Mouse (Mus musculus) neural tube, embryonic 12.5 days (tissue): ENCODE results near the gene St6galnac3. TPM values are rescaled to one million over a fixed set of nuclear protein-coding genes. Genes with fewer than 3 reads are reported as not detected.

Experiments used
- ATAC-seq: fragments of 200-750 bp; cut with Nextera tagmentation; 2 replicates; pipeline ENCODE4 v1.8.0; 2017; ENCODE audit warnings: low read depth, mild to moderate bottlenecking, moderate TSS enrichment, moderate library complexity; ENCODE audit not compliant: low FRiP score
- H3K27ac ChIP-seq: fragments of 300-500 bp; sonication (generic); 2 replicates; pipeline ENCODE4 v1.5.1; 2016
- H3K27me3 ChIP-seq: fragments of 300-500 bp; sonication (generic); replicated peaks from 2 replicates; pipeline ENCODE4 v1.6.1; 2016; ENCODE audit warnings: mild to moderate bottlenecking
- H3K36me3 ChIP-seq: fragments of 300-500 bp; sonication (generic); 2 replicates; pipeline ENCODE4 v1.6.1; 2016; ENCODE audit warnings: mild to moderate bottlenecking
- H3K4me1 ChIP-seq: fragments of 300-500 bp; sonication (generic); 2 replicates; pipeline ENCODE4 v1.6.1; 2016
- H3K4me2 ChIP-seq: fragments of 300-500 bp; sonication (generic); replicated peaks from 2 replicates; pipeline ENCODE4 v1.6.1; 2016; ENCODE audit warnings: mild to moderate bottlenecking
- H3K4me3 ChIP-seq: fragments of 300-500 bp; sonication (generic); 2 replicates; pipeline ENCODE4 v1.5.1; 2016
- H3K9ac ChIP-seq: fragments of 300-500 bp; sonication (generic); 2 replicates; pipeline ENCODE4 v1.6.1; 2016; ENCODE audit warnings: mild to moderate bottlenecking
- H3K9me3 ChIP-seq: fragments of 300-500 bp; sonication (generic); 2 replicates; pipeline ENCODE4 v1.6.1; 2016; ENCODE audit warnings: mild to moderate bottlenecking
- whole genome bisulfite sequencing: fragments of 180-500 bp; shearing (Covaris S2); methylation state at CpG from one replicate; pipeline ENCODE4 v1.1.7; 2016; 5-methylcytosine and 5-hydroxymethylcytosine counted together
- polyA plus RNA-seq: library from polyadenylated mRNA; unstranded; fragments of >200 nt; fragmentation: Nextera tagmentation; extraction: Ambion mirVana; gene quantifications from 2 replicates; pipeline ENCODE4 v1.2.1, GENCODE M21; 2016

Gene St6galnac3
- polyA plus RNA-seq, 1 experiment from 2014 or later: 34.8 TPM

GRCm38 (mm10) chr3:153433010-153433409 is 292.0 kb downstream of the St6galnac3 start:
- no peak for ATAC-seq
- Histone ChIP-seq H3K9ac (no peak overlapping the region), H3K27ac (no peak overlapping the region), H3K4me3 (no peak overlapping the region), H3K27me3 (no peaks in the 10 kb centered on the region), H3K9me3 (no peaks in the 10 kb centered on the region), H3K4me1 (peaks cover 9% of the 10 kb centered on the region; the same call in 1 of the 2 replicates), H3K4me2 (no peak overlapping the region), H3K36me3 (no peaks in the 10 kb centered on the region)
- WGBS: 44% methylated on average over 8 of the region's 8 CpGs

GRCm38 (mm10) chr3:153432053-153432816 is 292.7 kb downstream of the St6galnac3 start:
- H3K4me3 ChIP-seq: no peak overlapping the region
- no peak overlapping the region for H3K9ac ChIP-seq
- ATAC-seq: no peak
- no peaks in the 10 kb centered on the region for H3K9me3 ChIP-seq
- H3K4me2 ChIP-seq: no peak overlapping the region
- no peaks in the 10 kb centered on the region for H3K27me3 ChIP-seq
- H3K4me1 ChIP-seq: peaks cover 9% of the 10 kb centered on the region; the same call in 1 of the 2 replicates
- no peaks in the 10 kb centered on the region for H3K36me3 ChIP-seq
- WGBS: 83% methylated on average over 6 of the region's 6 CpGs
- H3K27ac ChIP-seq: no peak overlapping the region

- no peaks in the 10 kb centered on the region for H3K36me3 ChIP-seq
- 44% methylated on average over 8 of the region's 8 CpGs for WGBS
- no peak overlapping the region for H3K4me3 ChIP-seq
- no peak overlapping the region for H3K9ac ChIP-seq
- no peaks in the 10 kb centered on the region for H3K27me3 ChIP-seq
- H3K4me1 ChIP-seq: peaks cover 9% of the 10 kb centered on the region; the same call in 1 of the 2 replicates
- H3K4me2 ChIP-seq: no peak overlapping the region
- H3K9me3 ChIP-seq: no peaks in the 10 kb centered on the region
- no peak overlapping the region for H3K27ac ChIP-seq
- ATAC-seq: no peak
Measured at GRCm38 (mm10) chr3:153429840-153430239, 295.1 kb downstream of the St6galnac3 start.

GRCm38 (mm10) chr3:153421918-153422290 is 303.1 kb downstream of the St6galnac3 start:
- Histone ChIP-seq H3K4me1 (peaks cover 16% of the 10 kb centered on the region; the same call in 1 of the 2 replicates), H3K4me3 (no peak overlapping the region), H3K27ac (no peak overlapping the region), H3K36me3 (no peaks in the 10 kb centered on the region), H3K27me3 (no peaks in the 10 kb centered on the region), H3K9ac (no peak overlapping the region), H3K4me2 (no peak overlapping the region), H3K9me3 (no peaks in the 10 kb centered on the region)
- ATAC-seq: 0 out of 2 replicates have a peak, but pooled peaks have one; percentile 61
- WGBS: 44% methylated on average over 7 of the region's 7 CpGs

- WGBS: 36% methylated on average over 14 of the region's 14 CpGs
- no peak overlapping the region for H3K27ac ChIP-seq
- ATAC-seq: 0 out of 2 replicates have a peak, but pooled peaks have one; percentile 43
Measured at GRCm38 (mm10) chr3:153421060-153421917, 303.7 kb downstream of the St6galnac3 start.

GRCm38 (mm10) chr3:153419331-153419730 is 305.6 kb downstream of the St6galnac3 start:
- Histone ChIP-seq H3K9me3 (no peaks in the 10 kb centered on the region), H3K36me3 (no peaks in the 10 kb centered on the region), H3K9ac (no peak overlapping the region), H3K4me1 (peaks cover 16% of the 10 kb centered on the region; the same call in 1 of the 2 replicates), H3K27me3 (no peaks in the 10 kb centered on the region), H3K4me3 (no peak overlapping the region), H3K4me2 (no peak overlapping the region), H3K27ac (no peak overlapping the region)
- WGBS: 83% methylated on average over 7 of the region's 7 CpGs
- ATAC-seq: no peak

More at GRCm38 (mm10) chr3:153421060-153421917, 303.7 kb downstream of the St6galnac3 start:
- H3K36me3 ChIP-seq: no peaks in the 10 kb centered on the region
- no peak overlapping the region for H3K9ac ChIP-seq
- peaks cover 16% of the 10 kb centered on the region; the same call in 1 of the 2 replicates for H3K4me1 ChIP-seq
- H3K4me2 ChIP-seq: no peak overlapping the region
- no peaks in the 10 kb centered on the region for H3K27me3 ChIP-seq
- H3K4me3 ChIP-seq: no peak overlapping the region
- H3K9me3 ChIP-seq: no peaks in the 10 kb centered on the region

GRCm38 (mm10) chr3:153417001-153417400 is 308.0 kb downstream of the St6galnac3 start:
- no peak overlapping the region for H3K27ac ChIP-seq
- H3K36me3 ChIP-seq: no peaks in the 10 kb centered on the region
- H3K9ac ChIP-seq: no peak overlapping the region
- no peak overlapping the region for H3K4me2 ChIP-seq
- no peak for ATAC-seq
- no peaks in the 10 kb centered on the region for H3K9me3 ChIP-seq
- no peak overlapping the region for H3K4me3 ChIP-seq
- no peaks in the 10 kb centered on the region for H3K27me3 ChIP-seq
- peaks cover 10% of the 10 kb centered on the region; the same call in 1 of the 2 replicates for H3K4me1 ChIP-seq
- 77% methylated on average over 9 of the region's 9 CpGs for WGBS

- Histone ChIP-seq H3K4me1 (peaks cover 4% of the 10 kb centered on the region; the same call in 1 of the 2 replicates), H3K9me3 (no peaks in the 10 kb centered on the region), H3K27ac (no peak overlapping the region), H3K9ac (no peak overlapping the region), H3K4me3 (no peak overlapping the region), H3K27me3 (no peaks in the 10 kb centered on the region), H3K36me3 (no peaks in the 10 kb centered on the region), H3K4me2 (no peak overlapping the region)
- ATAC-seq: no peak
- 86% methylated on average over 4 of the region's 4 CpGs for WGBS
Measured at GRCm38 (mm10) chr3:153416383-153416782, 308.6 kb downstream of the St6galnac3 start.

- Histone ChIP-seq H3K4me3 (no peak overlapping the region), H3K9me3 (no peaks in the 10 kb centered on the region), H3K4me2 (no peak overlapping the region), H3K9ac (0 out of 2 replicates have a peak overlapping the region, but pooled peaks have one; percentile 29), H3K27me3 (no peaks in the 10 kb centered on the region), H3K4me1 (no peaks in the 10 kb centered on the region), H3K27ac (no peak overlapping the region), H3K36me3 (no peaks in the 10 kb centered on the region)
- 89% methylated on average over 2 of the region's 2 CpGs for WGBS
- no peak for ATAC-seq
Measured at GRCm38 (mm10) chr3:153414132-153414531, 310.8 kb downstream of the St6galnac3 start.

GRCm38 (mm10) chr3:153409286-153409685 is 315.7 kb downstream of the St6galnac3 start:
- no peak overlapping the region for H3K4me2 ChIP-seq
- no peaks in the 10 kb centered on the region for H3K36me3 ChIP-seq
- no peaks in the 10 kb centered on the region for H3K9me3 ChIP-seq
- H3K27ac ChIP-seq: no peak overlapping the region
- H3K9ac ChIP-seq: no peak overlapping the region
- H3K4me3 ChIP-seq: no peak overlapping the region
- 53% methylated on average over 9 of the region's 9 CpGs for WGBS
- no peaks in the 10 kb centered on the region for H3K4me1 ChIP-seq
- no peak for ATAC-seq
- H3K27me3 ChIP-seq: no peaks in the 10 kb centered on the region

- Histone ChIP-seq H3K36me3 (no peaks in the 10 kb centered on the region), H3K4me2 (no peak overlapping the region), H3K4me3 (no peak overlapping the region), H3K9me3 (no peaks in the 10 kb centered on the region), H3K9ac (no peak overlapping the region), H3K27me3 (no peaks in the 10 kb centered on the region), H3K27ac (no peak overlapping the region), H3K4me1 (no peaks in the 10 kb centered on the region)
- WGBS: 92% methylated on average over 6 of the region's 6 CpGs
- ATAC-seq: no peak
Measured at GRCm38 (mm10) chr3:153408361-153408760, 316.6 kb downstream of the St6galnac3 start.

GRCm38 (mm10) chr3:153407698-153408097 is 317.3 kb downstream of the St6galnac3 start:
- Histone ChIP-seq H3K4me1 (no peaks in the 10 kb centered on the region), H3K27ac (no peak overlapping the region), H3K9ac (no peak overlapping the region), H3K4me3 (no peak overlapping the region), H3K36me3 (no peaks in the 10 kb centered on the region), H3K9me3 (no peaks in the 10 kb centered on the region), H3K27me3 (no peaks in the 10 kb centered on the region), H3K4me2 (no peak overlapping the region)
- no peak for ATAC-seq
- WGBS: 90% methylated on average over 6 of the region's 6 CpGs
